Mouse (Mus musculus): ENCODE results near the gene Ppp1r14a. TPM values are rescaled to one million over a fixed set of nuclear protein-coding genes. Genes with fewer than 3 reads are reported as not detected.
A peak's percentile ranks its signal among the peaks of the same experiment; 100 is the strongest.

Gene Ppp1r14a
- polyA plus RNA-seq, 1 experiment from 2014 or later, result 72.1 TPM

DNA sequence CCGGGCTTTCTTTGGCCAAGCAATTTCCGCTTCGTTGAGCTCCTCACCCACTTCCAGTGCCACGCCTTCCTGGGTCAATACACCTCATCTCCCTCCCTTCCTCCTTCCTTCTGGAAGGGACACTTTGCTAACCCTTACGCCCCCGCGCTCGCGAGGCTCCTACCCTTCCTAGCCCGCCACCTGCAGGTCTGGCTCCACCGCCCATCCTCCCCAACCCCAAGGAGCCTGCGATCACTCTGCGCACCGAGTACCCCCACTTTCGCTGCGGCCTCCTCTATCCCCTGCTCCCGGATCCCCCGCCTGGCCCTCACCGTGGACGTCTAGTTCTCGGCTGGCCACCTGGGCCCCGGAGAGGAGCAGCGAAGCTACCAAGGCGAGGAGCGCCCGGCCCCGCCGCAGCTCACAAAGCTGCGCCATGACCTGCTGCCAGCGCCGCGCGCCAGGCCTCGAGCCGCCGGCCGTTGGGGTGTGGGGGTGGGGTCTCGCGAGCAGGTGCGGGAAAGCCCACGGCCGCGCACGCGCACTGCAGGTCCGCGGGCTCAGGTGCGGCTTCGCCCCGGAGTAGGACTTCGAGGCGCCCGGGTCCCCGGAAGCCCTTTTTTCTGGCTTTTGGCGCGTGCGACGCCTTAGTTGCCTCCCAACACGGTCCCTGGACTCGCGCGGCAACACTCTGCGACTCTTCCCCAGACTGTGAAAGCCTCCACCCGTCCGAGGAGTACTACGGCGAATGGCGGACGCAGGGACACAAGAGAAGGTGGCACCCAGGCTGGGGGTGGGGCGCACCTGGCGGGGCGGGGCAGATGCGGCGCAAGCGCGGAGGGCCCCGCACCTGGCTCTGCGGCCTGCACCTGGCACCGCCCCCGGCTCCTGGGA, 7.7 kb upstream of the Ppp1r14a start, which contains the start of gene Spint2:
Gene Spint2, minus strand, starts transcription at position 712 of the 873 bp plus-strand sequence.
- Histone ChIP-seq H3K4me2 (replicated peaks) (peak within 1 kb of the TSS; percentile 97), H3K27me3 (replicated peaks) (peaks cover 37% of the 10 kb centered on the region), H3K36me3 (no peaks in the 10 kb centered on the region), H3K9ac (peak within 1 kb of the TSS; percentile 55), H3K9me3 (no peaks in the 10 kb centered on the region), H3K4me3 (peak within 1 kb of the TSS; percentile 50), H3K27ac (no peak within 1 kb of the TSS), H3K4me1 (peaks cover 15% of the 10 kb centered on the region)
- under 1% methylated on average over 80 of the region's 80 CpGs for WGBS
- ATAC-seq (ENCODE audit: low FRiP score, low read depth), result peak; percentile 56

DNA sequence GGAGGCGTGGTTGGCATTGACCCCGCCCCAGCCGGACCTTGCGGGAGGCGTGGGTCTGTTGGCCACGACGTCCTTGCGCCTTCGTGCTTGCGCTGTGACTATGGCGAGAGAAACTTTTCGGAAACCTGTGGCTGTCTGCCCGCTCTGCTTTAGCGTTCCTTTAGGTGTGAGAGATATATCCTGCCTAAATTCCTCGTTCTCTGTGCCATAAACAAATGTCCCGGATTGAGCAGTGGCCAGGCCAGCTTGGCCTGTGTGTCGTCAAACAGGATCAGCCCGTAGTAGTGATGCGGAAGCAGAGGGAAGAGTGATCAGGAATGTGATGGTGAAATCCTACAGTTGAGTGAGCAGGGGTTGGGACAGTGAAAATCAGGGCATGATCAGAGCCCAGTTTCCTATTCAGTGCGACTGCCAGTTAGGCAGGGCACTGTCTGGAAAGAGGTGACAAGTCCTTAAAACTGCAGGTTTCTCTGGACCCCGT, 7.0 kb upstream of the Ppp1r14a start:
- H3K4me1 ChIP-seq, result peaks cover 15% of the 10 kb centered on the region
- 10% methylated on average over 21 of the region's 21 CpGs for WGBS
- no peak for ATAC-seq (ENCODE audit: low FRiP score, low read depth)
- peak overlapping the region; percentile 97 for H3K4me2 ChIP-seq (replicated peaks)
- peak overlapping the region; percentile 50 for H3K4me3 ChIP-seq
- peak overlapping the region; percentile 55 for H3K9ac ChIP-seq
- no peaks in the 10 kb centered on the region for H3K36me3 ChIP-seq
- H3K27me3 ChIP-seq (replicated peaks), result peaks cover 38% of the 10 kb centered on the region
- no peak overlapping the region for H3K27ac ChIP-seq
- no peaks in the 10 kb centered on the region for H3K9me3 ChIP-seq

GRCm38 (mm10) chr7:29283876-29284275, 5.2 kb upstream of the Ppp1r14a start:
- H3K4me2 ChIP-seq (replicated peaks), result no peak overlapping the region
- H3K4me1 ChIP-seq, result peaks cover 15% of the 10 kb centered on the region
- WGBS, result 84% methylated on average over 4 of the region's 4 CpGs
- peaks cover 39% of the 10 kb centered on the region for H3K27me3 ChIP-seq (replicated peaks)
- H3K9ac ChIP-seq, result no peak overlapping the region
- no peaks in the 10 kb centered on the region for H3K9me3 ChIP-seq
- no peak overlapping the region for H3K27ac ChIP-seq
- ATAC-seq (ENCODE audit: low FRiP score, low read depth), result no peak
- H3K36me3 ChIP-seq, result no peaks in the 10 kb centered on the region
- H3K4me3 ChIP-seq, result no peak overlapping the region

DNA sequence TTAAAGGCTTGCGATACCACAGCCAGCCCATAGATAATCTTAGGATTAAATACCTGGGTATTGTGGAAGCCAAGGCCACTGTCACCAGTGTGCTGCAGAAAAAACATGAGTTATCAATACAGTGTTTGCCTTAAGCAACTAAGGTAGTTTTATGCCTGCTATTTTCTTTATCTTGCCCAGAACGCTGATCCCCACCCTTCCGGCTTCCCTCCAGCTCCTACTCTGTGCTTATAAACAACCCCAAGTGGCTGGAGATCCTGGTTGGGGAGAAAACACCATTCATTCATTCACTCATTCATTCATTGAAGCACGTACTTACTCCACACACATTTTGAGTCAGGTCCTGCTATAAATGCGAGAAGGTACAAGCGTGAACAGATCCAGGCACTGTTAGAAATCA, 4.6 kb upstream of the Ppp1r14a start:
- Histone ChIP-seq H3K4me3 (no peak overlapping the region), H3K9me3 (no peaks in the 10 kb centered on the region), H3K27ac (no peak overlapping the region), H3K36me3 (no peaks in the 10 kb centered on the region), H3K4me2 (replicated peaks) (no peak overlapping the region), H3K27me3 (replicated peaks) (peaks cover 39% of the 10 kb centered on the region), H3K4me1 (peaks cover 19% of the 10 kb centered on the region), H3K9ac (no peak overlapping the region)
- no peak for ATAC-seq (ENCODE audit: low FRiP score, low read depth)
- 93% methylated on average over 6 of the region's 6 CpGs for WGBS

GRCm38 (mm10) chr7:29287481-29287880, 1.6 kb upstream of the Ppp1r14a start:
- no peak overlapping the region for H3K4me2 ChIP-seq (replicated peaks)

GRCm38 (mm10) chr7:29288079-29288478, 1.0 kb upstream of the Ppp1r14a start:
- peaks cover 12% of the 10 kb centered on the region; the same call in 1 of the 2 replicates for H3K27me3 ChIP-seq (replicated peaks)
- H3K9ac ChIP-seq, result no peak overlapping the region
- no peak overlapping the region for H3K27ac ChIP-seq
- H3K4me3 ChIP-seq, result no peak overlapping the region
- no peak overlapping the region for H3K4me2 ChIP-seq (replicated peaks)
- no peaks in the 10 kb centered on the region for H3K36me3 ChIP-seq
- ATAC-seq (ENCODE audit: low FRiP score, low read depth), result no peak
- WGBS, result 88% methylated on average over 2 of the region's 2 CpGs
- H3K9me3 ChIP-seq, result no peaks in the 10 kb centered on the region
- H3K4me1 ChIP-seq, result peaks cover 32% of the 10 kb centered on the region

More at GRCm38 (mm10) chr7:29287481-29287880, 1.6 kb upstream of the Ppp1r14a start:
- no peaks in the 10 kb centered on the region for H3K9me3 ChIP-seq
- H3K27me3 ChIP-seq (replicated peaks), result peaks cover 16% of the 10 kb centered on the region
- no peak for ATAC-seq (ENCODE audit: low FRiP score, low read depth)
- peaks cover 26% of the 10 kb centered on the region for H3K4me1 ChIP-seq
- no peak overlapping the region for H3K9ac ChIP-seq
- H3K36me3 ChIP-seq, result no peaks in the 10 kb centered on the region
- WGBS, result 92% methylated on average over 7 of the region's 7 CpGs
- H3K27ac ChIP-seq, result no peak overlapping the region
- H3K4me3 ChIP-seq, result no peak overlapping the region

- ATAC-seq (ENCODE audit: low FRiP score, low read depth), result no peak
- Histone ChIP-seq H3K9me3 (no peaks in the 10 kb centered on the region), H3K4me2 (replicated peaks) (peak overlapping the region; percentile 88), H3K4me1 (peaks cover 38% of the 10 kb centered on the region), H3K27ac (0 out of 2 replicates have a peak overlapping the region, but pooled peaks have one; percentile 4), H3K4me3 (peak overlapping the region; percentile 41), H3K36me3 (no peaks in the 10 kb centered on the region), H3K9ac (no peak overlapping the region), H3K27me3 (replicated peaks) (peaks cover 8% of the 10 kb centered on the region; the same call in 1 of the 2 replicates)
- 79% methylated on average over 6 of the region's 6 CpGs for WGBS
These were observed 748 bp downstream of the Ppp1r14a start for GRCm38 (mm10) chr7:29289856-29290255.

DNA sequence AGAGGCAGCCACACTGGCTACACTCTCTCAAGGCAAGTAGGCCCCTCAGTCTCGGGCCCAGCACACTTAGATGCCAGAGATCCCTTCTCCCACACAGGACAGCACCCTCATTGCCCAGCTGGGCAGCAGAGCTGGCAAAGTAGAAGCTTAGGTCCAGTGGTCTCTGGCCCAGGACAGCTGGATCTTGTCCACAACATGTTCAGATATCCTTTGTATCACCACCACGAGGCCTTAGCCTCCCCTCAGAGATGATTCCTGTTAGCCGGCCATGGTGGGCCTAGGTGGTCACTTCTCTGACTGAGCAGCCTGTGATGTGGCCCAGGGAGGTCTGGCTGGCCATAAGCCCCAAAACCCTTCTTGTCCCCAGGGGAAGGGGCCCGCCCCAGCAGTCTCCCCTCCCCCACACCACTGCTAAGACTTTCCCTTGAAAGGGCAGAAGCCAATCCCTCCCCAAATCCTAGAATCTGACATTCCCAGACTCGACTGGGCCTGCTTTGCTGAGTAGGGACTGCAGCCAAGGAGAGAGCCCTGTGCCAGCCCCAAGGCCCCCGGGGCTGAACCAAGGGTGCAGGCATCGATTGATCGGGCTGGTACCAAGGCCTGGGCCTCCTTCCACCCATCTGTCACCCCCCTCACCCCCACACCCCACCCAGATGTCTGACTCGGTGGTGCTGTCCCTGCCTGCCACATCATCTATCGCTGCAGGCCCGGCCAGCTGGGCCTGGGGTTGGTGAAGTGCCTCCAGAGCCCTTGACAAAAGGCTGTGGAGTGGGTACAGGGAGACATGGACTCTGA, 1.8 kb downstream of the Ppp1r14a start:
- no peak overlapping the region for H3K4me3 ChIP-seq
- no peak; the same call in 1 of the 2 replicates for ATAC-seq (ENCODE audit: low FRiP score, low read depth)

DNA sequence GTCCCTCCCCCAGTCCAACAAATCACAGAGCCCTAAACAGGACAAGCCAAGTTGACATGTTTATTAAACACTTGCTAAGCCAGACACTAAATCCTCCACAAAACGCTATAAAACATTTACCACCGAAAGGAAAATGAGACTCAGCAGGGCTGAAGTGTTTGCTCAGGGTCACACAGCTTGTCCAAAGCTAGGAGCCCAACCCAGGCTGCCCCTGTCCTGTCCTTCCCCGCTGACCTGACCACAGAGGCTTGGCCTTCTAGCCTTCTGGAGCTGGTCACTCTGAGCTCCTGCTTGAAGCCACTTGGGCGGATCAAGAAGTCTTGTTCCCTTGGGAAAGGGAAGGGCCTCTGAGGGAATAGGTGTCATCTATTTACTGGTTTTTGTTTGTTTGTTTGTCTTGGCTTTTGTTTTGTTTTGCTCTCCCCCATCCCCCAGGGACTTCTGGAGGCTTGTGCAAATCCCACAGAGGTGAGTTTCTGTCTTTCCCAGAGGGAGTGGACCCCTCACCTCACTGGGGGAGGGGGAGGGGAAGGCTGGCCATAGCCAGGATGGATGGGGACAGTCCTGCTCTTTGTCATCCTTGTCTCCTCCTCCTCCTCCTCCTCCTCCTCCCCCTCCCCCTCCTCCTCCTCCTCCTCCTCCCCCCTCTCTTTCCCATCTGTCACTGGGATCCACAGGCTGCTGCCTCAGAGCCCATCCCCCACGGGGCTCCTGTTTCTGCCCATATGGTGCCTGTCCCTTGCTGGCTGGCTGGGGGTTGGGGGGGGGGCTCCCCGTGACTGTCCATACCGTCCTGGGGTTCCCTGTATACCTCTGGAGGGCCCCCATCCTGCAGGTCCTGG, 2.7 kb downstream of the Ppp1r14a start:
- peaks cover 38% of the 10 kb centered on the region for H3K4me1 ChIP-seq

More for the DNA sequence above, 1.8 kb downstream of the Ppp1r14a start:
- WGBS, result 38% methylated on average over 11 of the region's 11 CpGs
- Histone ChIP-seq H3K4me2 (replicated peaks) (peak overlapping the region; percentile 88), H3K9ac (no peak overlapping the region), H3K36me3 (no peaks in the 10 kb centered on the region), H3K27ac (peak overlapping the region; percentile 47), H3K9me3 (no peaks in the 10 kb centered on the region), H3K4me1 (peaks cover 38% of the 10 kb centered on the region), H3K27me3 (replicated peaks) (0 out of 2 replicates have a peak, but pooled peaks cover 5% of the 10 kb centered on the region)

DNA sequence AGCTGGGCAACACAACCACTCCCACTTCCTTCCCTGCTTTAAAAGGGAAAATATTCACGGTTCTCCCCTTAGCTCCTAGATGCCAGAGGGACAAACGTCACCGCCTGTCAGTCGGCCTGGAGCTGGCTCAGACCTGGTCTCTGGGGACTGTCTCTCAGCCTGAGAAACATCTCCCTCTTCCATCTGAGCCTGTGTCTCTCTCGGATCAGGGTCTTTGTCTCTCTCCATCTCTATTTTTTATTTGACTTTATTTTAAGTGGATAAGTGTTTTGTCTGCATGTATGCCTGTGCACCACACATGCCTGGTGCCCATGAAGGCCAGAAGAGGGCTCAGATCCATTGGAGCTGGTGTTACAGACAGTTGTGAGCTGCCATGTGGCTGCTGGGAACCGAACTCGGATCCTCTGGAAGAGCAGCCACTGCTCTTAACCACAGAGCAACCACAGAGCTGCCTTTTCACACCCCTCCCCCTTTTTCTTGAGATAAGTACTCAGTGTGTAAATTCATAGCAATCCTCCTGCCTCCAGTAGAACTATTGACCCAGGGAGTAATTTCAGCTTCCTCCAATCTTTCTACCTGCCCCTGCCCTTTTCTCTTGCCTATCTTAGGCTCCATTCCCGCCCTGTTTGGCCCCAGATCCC, 3.5 kb downstream of the Ppp1r14a start:
- ATAC-seq (ENCODE audit: low FRiP score, low read depth), result no peak; the same call in 1 of the 2 replicates
- peaks cover 38% of the 10 kb centered on the region for H3K4me1 ChIP-seq
- H3K27me3 ChIP-seq (replicated peaks), result 0 out of 2 replicates have a peak, but pooled peaks cover 3% of the 10 kb centered on the region
- peak overlapping the region; percentile 88 for H3K4me2 ChIP-seq (replicated peaks)
- no peak overlapping the region for H3K9ac ChIP-seq
- no peaks in the 10 kb centered on the region for H3K36me3 ChIP-seq
- no peaks in the 10 kb centered on the region for H3K9me3 ChIP-seq
- H3K4me3 ChIP-seq, result no peak overlapping the region
- peak overlapping the region; percentile 51 for H3K27ac ChIP-seq
- 20% methylated on average over 8 of the region's 8 CpGs for WGBS

More for the DNA sequence above, 2.7 kb downstream of the Ppp1r14a start:
- Histone ChIP-seq H3K4me2 (replicated peaks) (peak overlapping the region; percentile 88), H3K36me3 (no peaks in the 10 kb centered on the region), H3K27ac (peak overlapping the region; percentile 51; the same call in 1 of the 2 replicates), H3K9me3 (no peaks in the 10 kb centered on the region), H3K27me3 (replicated peaks) (0 out of 2 replicates have a peak, but pooled peaks cover 5% of the 10 kb centered on the region), H3K9ac (0 out of 2 replicates have a peak overlapping the region, but pooled peaks have one; percentile 27), H3K4me3 (no peak overlapping the region)
- WGBS, result 13% methylated on average over 7 of the region's 7 CpGs
- ATAC-seq (ENCODE audit: low FRiP score, low read depth), result peak; percentile 38

All from neural tube, embryonic 12.5 days (tissue).